Mouse (Mus musculus): ENCODE data around the gene Gm20388.

The Gm20388 gene

GRCm38 (mm10) chr8:123117127-123117731 is 3206.6 kb downstream of the Gm20388 start, which contains the start of gene Cpne7:
Cpne7 (plus strand) TSS chr8:123117374.
- no peak for DNase-seq (ENCODE audit: low read depth, low spot score)

- DNase-seq (ENCODE audit: low read depth, low spot score), result no peak
Observed at GRCm38 (mm10) chr8:123117744-123118143, 3207.1 kb downstream of the Gm20388 start.

- no peak for DNase-seq (ENCODE audit: low read depth, low spot score)
Observed at GRCm38 (mm10) chr8:123122059-123122458, 3211.4 kb downstream of the Gm20388 start.

- DNase-seq (ENCODE audit: low read depth, low spot score), result no peak
Observed at GRCm38 (mm10) chr8:123122670-123123069, 3212.0 kb downstream of the Gm20388 start.

- DNase-seq (ENCODE audit: low read depth, low spot score), result no peak
Observed at GRCm38 (mm10) chr8:123126193-123126816, 3215.7 kb downstream of the Gm20388 start.

- no peak for DNase-seq (ENCODE audit: low read depth, low spot score)
Observed at GRCm38 (mm10) chr8:123131041-123131440, 3220.4 kb downstream of the Gm20388 start.

GRCm38 (mm10) chr8:123132953-123133352 is 3222.3 kb downstream of the Gm20388 start:
- DNase-seq (ENCODE audit: low read depth, low spot score), result no peak

- no peak for DNase-seq (ENCODE audit: low read depth, low spot score)
Observed at GRCm38 (mm10) chr8:123134149-123134713, 3223.6 kb downstream of the Gm20388 start.

GRCm38 (mm10) chr8:123135406-123135805 is 3224.8 kb downstream of the Gm20388 start:
- no peak for DNase-seq (ENCODE audit: low read depth, low spot score)

- no peak for DNase-seq (ENCODE audit: low read depth, low spot score)
Observed at GRCm38 (mm10) chr8:123135806-123136205, 3225.2 kb downstream of the Gm20388 start.

- no peak for DNase-seq (ENCODE audit: low read depth, low spot score)
Observed at GRCm38 (mm10) chr8:123136287-123136686, 3225.6 kb downstream of the Gm20388 start.

GRCm38 (mm10) chr8:123137645-123138077 is 3227.0 kb downstream of the Gm20388 start:
- no peak for DNase-seq (ENCODE audit: low read depth, low spot score)

GRCm38 (mm10) chr8:123138741-123139140 is 3228.1 kb downstream of the Gm20388 start:
- no peak for DNase-seq (ENCODE audit: low read depth, low spot score)

- DNase-seq (ENCODE audit: low read depth, low spot score), result no peak
Observed at GRCm38 (mm10) chr8:123141741-123142462, 3231.3 kb downstream of the Gm20388 start.

- no peak for DNase-seq (ENCODE audit: low read depth, low spot score)
Observed at GRCm38 (mm10) chr8:123145279-123145678, 3234.6 kb downstream of the Gm20388 start.

GRCm38 (mm10) chr8:123146390-123146789 is 3235.7 kb downstream of the Gm20388 start:
- no peak for DNase-seq (ENCODE audit: low read depth, low spot score)

- no peak for DNase-seq (ENCODE audit: low read depth, low spot score)
Observed at GRCm38 (mm10) chr8:123150737-123151171, 3240.1 kb downstream of the Gm20388 start.

- no peak for DNase-seq (ENCODE audit: low read depth, low spot score)
Observed at GRCm38 (mm10) chr8:123155177-123155576, 3244.5 kb downstream of the Gm20388 start.

- DNase-seq (ENCODE audit: low read depth, low spot score), result peak; percentile 46
Observed at GRCm38 (mm10) chr8:123156070-123156773, 3245.6 kb downstream of the Gm20388 start.

GRCm38 (mm10) chr8:123157888-123158465 is 3247.3 kb downstream of the Gm20388 start, which contains the start of gene Sult5a1:
Sult5a1 (minus strand) TSS chr8:123158315.
- DNase-seq (ENCODE audit: low read depth, low spot score), result no peak

GRCm38 (mm10) chr8:123181391-123181790 is 3270.8 kb downstream of the Gm20388 start:
- DNase-seq (ENCODE audit: low read depth, low spot score), result no peak

All from c-Kit-negative CD71-positive TER-119-positive erythroid progenitor cells, embryonic 14.5 days (primary cell).